Mouse (Mus musculus): Measurements from ENCODE around the gene 4930426L09Rik.

DNA sequence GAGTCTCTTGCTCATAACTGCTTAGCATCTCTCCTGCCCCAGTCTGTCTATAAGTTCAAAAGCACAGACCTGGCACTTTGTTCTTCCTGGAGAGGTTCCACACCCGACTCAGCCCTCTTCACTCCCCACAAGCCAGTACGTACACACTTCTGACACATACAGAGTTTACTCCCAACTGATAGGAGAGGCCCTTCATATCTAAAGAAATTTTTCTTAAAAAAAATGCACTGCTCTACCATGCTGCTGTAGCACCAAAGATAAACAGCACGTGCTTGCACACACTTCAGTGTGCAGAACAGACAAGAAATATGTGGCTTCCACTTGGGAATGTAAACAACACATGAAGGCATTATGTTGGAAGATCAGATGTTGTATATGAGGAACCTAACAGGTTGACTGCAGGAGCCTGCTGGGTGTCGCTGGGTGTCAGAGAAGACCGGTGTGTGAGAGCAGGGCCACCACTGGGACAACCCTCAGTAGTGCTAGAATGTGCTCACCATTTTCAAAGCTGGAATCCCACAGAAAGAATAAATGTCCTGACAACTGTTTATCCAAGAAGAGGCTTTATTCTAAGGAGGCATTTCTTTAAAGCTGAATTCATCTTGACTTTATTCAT lies 29.0 kb upstream of the 4930426L09Rik start:
- TF ChIP-seq CTCF (IDR thresholded peaks at IDR 0.05) (no peak), POLR2A (IDR thresholded peaks at IDR 0.05; ENCODE audit: insufficient read depth, low read depth, low read length) (no peak), EP300 (IDR thresholded peaks at IDR 0.05; ENCODE audit: insufficient read depth, low read depth, low read length) (no peak)

All from heart, adult 2 months (tissue).